ENCODE assay signal across 8 mouse cellular contexts in genomic region chr11:46309111-46309741, GRCm38 (mm10). TPM values are rescaled to one million over a fixed set of nuclear protein-coding genes. Genes with fewer than 3 reads are reported as not detected.
A peak's percentile ranks its signal among the peaks of the same experiment; 100 is the strongest.
DNase-seq lines count a peak whose midpoint lies in the region; ATAC-seq lines count a peak whose summit lies in the region.

No protein-coding gene starts in this region.

- no peaks in the 10 kb centered on the region for H3K36me3 ChIP-seq in midbrain, embryonic 15.5 days (replicated peaks)

- peaks cover 42% of the 10 kb centered on the region for H3K4me1 ChIP-seq in midbrain, embryonic 15.5 days

- H3K4me3 ChIP-seq in midbrain, embryonic 15.5 days: peak overlapping the region; percentile 66

- peak; percentile 67 to 71 for DNase-seq in cerebellum, adult 18-20 months
- DNase-seq in spleen, adult 18-20 months: peak; percentile 38 to 53
- DNase-seq in spleen, postnatal 14 days (ENCODE audit: low spot score in 2 of 2): no peak
- peak; percentile 86 for DNase-seq in kidney, adult 9 months
- no peak for DNase-seq in ovary, adult 18-20 months (ENCODE audit: low spot score)
- DNase-seq in Muller cell, postnatal 12 days (ENCODE audit: inconsistent ontology term): no peak

- H3K9ac ChIP-seq in midbrain, embryonic 15.5 days: peak overlapping the region; percentile 93

- no peaks in the 10 kb centered on the region for H3K27me3 ChIP-seq in midbrain, embryonic 15.5 days (replicated peaks)

- ATAC-seq in cerebellum, adult (ENCODE audit: insufficient number of reproducible peaks, low FRiP score, low TSS enrichment): no peak
- no peak for ATAC-seq in midbrain, embryonic 15.5 days (replicated peaks)

- H3K27ac ChIP-seq in midbrain, embryonic 15.5 days: peak overlapping the region; percentile 95; the same call in 1 of the 2 replicates

- peak overlapping the region; percentile 79 for H3K4me2 ChIP-seq in midbrain, embryonic 15.5 days

- H3K9me3 ChIP-seq in midbrain, embryonic 15.5 days: no peaks in the 10 kb centered on the region

- 67% methylated on average over 20 of the region's 20 CpGs for WGBS in midbrain, embryonic 15.5 days

RNA-seq across cellular contexts. Expression of gene Cyfip2, which starts 3.4 kb away (rescaled TPM):
- polyA plus RNA-seq in midbrain, embryonic 15.5 days (2015; fragmentation: Nextera tagmentation; extraction: Ambion mirVana): 97.6 and 104 TPM in 2 replicates

Comparison
In these comparisons a context has a peak if more than half of its experiments do, and no peak if none do; other contexts are left out.
1. DNase-seq: peak in cerebellum, adult 18-20 months (2 of 2), spleen, adult 18-20 months (2 of 2) and kidney, adult 9 months (single experiment); none in spleen, postnatal 14 days (0 of 2), ovary, adult 18-20 months (single experiment) and Muller cell, postnatal 12 days (single experiment).